Mouse (Mus musculus) urinary bladder, postnatal 25 days (tissue): Measurements from ENCODE around the gene Ankrd13a.

Source experiments
- DNase-seq: peaks from one replicate; pipeline ENCODE4 v3.0.0; 2022; ENCODE audit warnings: low spot score

Gene Ankrd13a

DNA sequence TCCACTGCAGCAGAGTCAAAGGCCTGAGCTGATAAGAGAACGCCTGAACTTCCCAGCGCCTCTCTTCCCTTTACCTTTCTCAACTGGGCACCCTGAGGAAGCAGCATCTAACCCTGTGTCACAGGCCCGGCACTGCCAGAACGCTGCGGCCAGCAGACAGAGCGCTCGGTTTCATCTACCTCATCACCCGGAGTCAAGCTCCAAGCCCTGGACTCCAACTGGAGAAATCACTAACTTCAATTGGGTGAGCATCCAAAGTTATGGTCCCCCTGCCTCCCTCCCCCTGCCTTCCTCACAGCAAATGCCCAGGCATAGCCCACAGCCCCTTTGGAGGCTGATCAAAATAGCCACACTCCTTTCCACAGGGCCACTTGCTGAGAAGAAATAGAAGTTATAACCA is 7.8 kb upstream of the Ankrd13a start:
- no peak for DNase-seq

DNA sequence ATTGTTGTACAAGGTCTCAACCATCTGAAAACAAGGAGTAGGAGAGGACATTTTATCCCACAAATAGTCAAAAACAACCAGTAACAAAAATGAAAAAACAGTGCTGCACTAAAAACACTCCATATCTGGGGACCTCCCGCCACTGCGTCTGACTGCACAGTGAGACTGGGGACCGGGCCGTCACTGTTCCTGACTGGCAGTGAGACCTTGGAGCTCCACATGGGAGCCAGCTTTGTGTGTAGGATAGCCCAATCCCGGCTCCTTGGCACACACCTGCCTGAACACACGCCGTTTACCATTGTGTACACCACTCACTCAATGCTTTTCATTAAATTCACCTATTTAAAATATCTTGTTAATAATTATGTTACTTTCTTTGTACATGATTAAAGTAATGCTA is 7.3 kb upstream of the Ankrd13a start:
- no peak for DNase-seq

DNA sequence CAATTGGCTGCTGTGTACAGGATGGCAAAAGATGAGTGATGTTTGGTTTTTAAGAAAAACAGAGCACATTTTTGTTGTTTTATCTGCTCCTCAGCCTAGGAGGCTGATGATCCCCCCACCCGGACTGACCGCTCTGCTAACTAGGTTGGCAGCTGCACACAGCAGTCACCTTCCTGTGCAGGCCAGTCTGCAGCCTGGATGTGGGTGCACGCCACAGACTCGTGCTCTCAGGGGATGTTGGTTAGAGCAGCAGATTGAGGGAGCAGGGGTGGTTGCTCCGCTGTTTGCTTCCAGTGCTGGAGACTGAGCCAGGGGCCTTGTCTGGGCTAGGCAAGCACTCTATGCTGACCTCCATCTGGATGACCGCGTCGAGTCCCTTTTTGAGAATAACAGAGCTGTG is 4.7 kb upstream of the Ankrd13a start:
- DNase-seq, result no peak

DNA sequence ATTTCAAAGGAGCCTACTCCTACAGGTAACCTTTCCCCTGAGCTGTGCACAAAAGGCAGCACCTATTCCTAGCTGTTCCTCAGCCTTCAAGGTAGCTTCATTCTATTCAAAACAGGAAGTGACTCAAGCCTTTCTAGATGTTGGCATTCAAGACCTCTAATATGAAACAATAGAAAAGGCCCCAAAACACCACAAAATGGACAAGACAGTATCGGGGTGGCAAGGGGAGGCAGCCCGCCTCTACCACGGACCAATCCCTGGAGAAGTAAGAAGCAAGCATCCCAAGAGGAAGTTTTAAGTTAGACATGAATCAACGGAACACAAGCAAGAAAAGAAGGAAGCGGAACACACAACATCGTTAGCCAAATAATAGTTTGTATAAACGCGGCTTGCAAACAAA is 2.7 kb upstream of the Ankrd13a start:
- DNase-seq, result no peak

DNA sequence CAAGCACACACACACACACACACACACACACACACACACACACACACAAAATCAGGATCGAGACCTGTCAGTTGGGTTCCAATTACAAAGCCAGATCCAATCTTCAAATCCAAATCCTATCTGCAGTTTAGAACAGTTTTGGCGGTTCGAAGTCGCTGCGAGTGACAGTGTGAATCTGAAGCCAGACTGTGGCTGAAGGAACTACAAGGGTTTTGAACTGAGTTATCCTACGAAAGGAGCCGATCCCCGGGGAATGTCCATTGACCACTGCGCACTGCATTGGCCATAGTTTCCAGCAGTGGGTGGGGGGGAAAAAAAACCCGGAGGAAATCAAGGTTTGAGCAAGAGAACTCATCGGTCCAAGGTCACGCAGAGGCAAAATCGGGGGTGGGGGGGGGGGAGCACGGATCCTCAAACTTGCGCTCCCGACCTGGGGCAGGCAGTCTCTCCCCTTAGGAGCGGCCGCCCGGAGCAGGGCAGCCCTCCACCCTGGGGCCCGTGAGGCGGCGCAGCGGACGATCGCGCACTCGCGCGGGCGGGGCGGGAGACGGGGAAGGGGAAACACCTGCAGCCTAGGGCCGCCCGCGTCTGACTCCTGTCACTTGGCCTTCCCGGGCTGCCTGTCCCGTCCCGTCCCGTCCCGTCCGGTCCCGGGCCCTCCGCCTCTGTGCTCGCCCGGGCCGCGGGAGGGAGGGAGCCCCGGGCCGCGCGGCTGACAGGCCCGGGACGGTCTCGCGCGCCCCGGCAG is 1.8 kb upstream of the Ankrd13a start:
- DNase-seq, result peak; percentile 53

DNA sequence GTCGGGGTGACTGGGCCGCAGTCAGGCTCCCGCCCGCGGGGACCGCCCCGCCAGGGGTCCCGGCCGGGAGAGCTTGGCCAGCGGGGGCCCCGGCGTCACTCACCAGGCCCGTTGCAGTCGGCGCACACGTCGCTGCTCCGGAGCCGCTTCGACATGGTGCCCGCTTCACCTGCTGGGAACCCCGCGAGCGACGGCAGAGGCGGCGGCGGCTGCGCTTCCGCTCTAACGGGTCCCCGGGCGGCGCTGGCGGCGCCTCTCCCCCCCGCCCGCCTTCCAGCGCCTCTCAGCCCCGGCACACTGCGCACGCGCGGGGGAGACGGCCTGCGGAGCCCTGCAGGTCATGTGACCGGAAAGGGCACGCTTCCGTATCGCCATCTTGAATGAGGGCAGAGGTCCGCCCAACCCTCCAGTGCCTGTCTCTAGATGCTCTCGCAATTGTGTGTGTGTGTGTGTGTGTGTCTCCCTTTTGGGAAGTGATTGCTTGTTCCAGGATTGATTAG is 1.2 kb upstream of the Ankrd13a start:
- DNase-seq, result peak; percentile 97

DNA sequence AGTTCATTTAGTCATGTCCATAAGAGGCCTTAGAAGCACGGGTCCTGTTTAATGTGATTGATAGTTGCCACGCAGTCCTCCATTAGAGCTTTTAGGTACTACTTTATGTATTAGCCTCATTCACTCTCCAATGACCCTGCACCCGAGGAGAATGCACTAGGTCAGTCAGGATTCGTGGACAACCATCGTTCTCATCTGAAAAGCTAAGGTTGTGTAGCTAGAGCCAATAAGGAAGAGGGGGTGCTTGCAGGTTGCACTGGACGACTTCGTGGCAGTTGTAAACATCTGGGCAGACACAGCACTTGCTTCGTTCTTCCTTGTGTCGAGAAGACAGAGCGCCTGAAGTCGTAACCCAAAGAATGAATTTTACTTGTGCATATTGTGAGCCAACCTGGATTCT is 697 bp upstream of the Ankrd13a start:
- peak; percentile 20 for DNase-seq

DNA sequence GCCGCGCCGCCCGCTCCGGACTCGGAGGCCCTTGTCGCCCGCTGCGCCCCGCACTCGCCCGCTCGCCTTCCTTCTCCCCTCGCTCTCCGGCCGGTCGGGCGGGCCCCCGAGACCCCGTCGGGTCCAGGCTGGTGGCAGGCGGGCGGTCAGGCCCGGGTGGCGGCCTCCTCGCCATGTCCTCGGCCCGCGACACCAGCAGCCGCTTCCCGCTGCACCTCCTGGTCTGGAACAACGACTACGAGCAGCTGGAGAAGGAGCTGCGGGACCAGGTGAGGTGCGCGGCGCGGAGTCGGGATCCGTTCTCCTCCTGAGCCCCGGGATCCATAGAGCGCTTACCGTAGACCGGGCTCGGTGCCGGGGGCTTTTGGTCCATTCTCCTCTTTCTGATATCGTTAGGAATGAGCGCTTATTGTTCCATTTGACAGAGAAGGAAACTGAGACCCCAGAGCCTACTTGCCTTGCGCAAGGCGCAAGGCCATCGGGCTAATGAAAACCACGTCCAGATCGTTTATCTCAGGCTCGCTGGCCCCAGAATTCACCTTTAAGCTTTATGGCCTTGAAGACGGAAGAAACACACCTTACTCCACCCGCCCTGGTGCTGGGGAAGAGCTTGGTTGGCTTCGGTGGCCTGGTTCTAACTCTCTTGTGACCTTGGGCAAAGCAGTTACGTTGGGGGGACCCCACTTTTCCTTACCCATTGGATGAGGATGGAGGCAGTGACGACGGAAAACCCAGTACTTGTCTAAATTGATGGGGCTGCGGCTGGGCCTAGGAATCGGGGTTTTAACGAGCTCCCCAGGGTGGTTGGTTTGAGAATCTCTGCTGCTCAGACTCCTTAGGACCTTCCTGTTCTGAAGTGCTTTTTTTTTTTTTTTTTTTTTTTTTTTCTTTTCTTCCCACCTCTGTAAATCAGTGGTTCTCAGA is 841 bp downstream of the Ankrd13a start, which contains the start of gene Git2:
Gene Git2 (minus strand): TSS at position 462 of the 924 bp plus-strand sequence.
- no peak for DNase-seq

DNA sequence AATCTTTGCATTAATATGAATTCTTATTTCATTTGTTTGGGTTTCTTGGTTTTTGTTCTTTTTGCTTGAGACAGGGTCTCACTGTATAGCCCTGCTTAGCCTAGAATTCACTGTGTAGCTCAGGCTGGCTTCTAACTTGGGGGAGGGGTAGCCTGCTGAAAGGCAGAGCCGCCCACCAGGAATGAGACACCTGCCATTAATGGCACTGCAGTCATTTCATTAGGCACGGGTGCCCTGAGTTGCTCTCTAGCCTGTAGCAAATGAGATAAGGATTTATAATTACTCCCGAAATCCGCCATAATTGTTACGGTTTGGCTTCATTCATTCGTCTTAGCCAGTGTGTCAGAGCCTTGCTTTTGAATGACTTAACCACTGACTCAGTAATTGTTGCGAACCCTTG is 1.7 kb downstream of the Ankrd13a start:
- no peak for DNase-seq

DNA sequence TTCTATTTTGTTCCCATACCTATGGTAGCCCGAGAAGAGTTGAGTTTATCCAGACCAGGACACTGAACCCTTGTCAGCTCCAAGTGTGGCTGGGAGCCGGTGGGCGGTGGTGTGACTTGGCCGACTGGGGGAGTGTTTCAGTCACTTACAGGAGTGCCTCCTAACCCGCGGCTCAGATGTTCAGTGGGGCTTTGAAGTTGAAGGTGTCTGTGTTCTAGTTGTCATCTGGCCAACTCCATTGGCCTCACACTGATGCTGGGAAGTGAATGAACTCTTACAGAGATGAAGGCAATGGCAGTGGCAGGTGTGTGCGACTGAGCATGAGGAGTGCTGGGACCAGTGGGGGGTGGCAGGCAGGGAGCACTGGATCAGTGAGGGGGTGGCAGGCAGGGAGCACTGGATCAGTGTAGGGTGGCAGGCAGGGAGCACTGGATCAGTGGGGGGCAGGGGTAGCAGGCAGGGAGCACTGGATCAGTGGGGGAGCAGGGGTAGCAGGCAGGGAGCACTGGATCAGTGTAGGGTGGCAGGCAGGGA is 5.5 kb downstream of the Ankrd13a start:
- no peak for DNase-seq

DNA sequence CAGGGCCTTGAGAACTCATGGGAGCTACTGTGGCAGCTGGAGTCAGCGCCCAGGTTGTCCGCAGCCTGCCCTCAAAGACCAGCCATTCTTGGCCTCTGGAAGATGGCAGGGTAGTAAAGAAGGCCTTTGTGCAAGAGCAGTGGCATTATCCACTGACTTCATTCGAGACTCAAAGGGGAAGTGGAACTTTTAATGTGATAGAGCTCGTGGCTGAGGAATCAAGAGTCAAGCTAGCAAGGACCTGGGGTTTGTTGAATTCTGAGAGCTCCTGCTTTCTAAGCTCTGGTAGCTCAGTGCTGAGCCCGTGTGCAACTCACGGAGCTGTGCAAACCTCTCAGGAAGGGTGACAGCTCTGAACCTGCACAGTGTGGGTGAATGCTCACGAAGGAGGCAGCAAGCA is 6.4 kb downstream of the Ankrd13a start:
- DNase-seq, result no peak

DNA sequence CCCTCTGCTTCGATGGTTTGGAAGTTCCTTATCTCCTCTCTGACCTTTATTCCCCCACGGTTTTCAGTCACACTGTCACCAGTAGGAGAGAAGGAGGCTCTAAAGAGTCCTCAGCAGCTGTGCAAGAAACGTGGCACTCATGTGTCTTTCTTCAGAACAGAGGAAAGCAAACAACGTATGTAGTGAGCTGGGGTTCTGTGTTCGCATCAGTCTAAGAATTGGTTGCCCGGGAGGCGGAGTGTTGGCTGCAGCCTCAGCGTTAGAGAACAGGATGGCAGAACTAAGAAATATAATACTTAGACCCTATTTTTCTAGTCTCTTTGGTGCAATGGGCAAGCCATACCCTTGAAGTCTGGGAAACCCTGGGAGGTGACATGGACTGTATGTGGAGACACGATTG is 8.5 kb downstream of the Ankrd13a start:
- no peak for DNase-seq

DNA sequence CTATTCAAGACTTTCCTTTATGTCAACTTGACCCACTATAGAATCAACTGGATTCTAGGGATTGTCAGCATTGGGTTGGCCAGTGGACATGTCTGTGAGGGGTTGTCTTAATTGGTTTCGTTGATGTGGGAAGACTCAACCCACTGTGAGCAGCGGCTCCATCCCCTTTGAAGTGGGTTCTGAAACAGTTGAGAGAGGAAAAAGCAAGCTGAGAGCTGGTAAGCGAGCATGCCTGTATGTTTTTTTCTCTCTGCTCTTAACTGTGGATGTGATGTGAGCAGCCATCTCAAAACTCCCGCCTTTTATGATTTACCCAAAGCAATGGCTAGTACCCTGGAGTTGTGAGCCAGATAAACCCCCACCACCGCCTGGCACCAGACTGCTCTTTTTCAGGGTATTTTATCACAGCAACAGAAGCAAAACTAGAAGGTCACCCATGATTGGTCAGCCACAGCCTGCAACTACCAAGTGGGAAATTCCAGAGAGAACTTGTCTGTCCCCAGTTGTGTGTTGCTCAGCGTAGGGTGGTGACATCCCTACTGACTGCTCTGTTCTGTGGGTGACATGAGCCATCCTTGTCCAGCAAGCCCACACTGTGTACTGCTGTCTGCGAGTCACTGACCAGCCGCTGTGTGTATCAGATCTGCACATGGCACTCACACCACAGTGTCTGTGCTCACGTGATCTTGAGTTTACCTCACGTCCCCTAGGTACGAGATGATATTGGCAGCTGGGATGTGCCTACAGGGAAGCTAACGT is 9.1 kb downstream of the Ankrd13a start:
- no peak for DNase-seq

DNA sequence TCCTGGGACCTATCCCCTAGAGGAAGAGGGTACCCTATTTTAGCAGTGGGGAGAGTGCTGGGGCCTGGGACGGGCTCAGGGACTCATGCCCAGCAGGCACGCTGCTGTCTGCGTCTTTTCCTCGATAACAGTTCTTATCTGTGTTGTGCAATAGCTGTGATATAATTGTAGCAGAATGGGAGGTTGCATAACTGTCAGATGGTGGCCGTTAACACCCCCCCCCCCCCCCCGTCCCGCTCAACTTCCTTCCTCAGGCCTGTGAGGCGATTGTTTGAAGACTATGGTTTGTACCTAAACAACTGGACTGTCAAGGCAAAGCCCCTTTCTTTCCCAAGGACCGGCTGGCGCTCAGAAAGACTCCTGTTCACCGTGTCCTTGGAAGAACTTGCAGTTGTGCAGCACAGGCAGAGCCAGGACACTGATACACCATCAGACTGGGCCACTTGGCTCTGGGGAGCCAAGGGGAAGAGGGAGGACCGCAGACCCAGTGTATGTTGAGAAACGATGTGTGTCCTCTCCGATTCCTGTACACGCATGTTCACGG is 10.2 kb downstream of the Ankrd13a start:
- no peak for DNase-seq

DNA sequence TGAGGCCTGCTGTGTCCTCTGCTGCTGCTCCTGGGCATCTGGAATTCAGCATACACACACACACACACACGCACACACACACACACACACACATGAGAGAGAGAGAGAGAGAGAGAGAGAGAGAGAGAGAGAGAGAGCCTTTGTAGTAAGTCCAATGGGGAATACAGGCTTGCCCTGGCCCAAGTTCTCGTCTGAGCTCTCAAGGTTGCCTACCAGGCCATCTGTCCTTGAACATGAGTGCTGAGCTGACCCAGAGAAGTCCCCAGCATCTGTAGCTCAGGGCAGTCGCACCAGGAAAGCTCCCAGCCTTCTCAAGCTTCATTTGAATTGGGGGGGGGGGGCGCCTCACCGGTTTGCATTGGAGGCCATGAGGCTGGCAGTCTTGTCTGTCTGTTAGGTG is 10.7 kb downstream of the Ankrd13a start:
- DNase-seq, result no peak

DNA sequence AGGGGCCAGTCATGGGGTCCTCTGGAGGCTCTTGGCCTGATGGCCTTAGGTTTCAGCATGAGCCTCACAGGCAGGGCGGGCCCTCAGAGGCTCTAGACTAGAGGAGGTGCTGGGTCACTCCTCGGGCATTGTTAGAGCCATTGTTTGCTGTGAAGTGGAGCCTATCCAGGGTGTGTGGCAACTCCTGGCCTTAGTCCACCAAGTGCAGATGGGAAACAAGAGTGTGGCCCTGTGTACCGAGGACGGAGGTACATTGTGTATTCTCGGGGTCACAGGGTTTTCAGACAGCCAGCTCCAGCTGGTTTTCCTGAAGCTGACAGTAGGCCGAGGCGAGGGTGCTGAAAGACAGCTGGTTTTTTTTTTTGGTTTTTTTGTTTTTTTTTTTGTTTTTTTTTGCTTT is 18.8 kb downstream of the Ankrd13a start:
- DNase-seq, result no peak

DNA sequence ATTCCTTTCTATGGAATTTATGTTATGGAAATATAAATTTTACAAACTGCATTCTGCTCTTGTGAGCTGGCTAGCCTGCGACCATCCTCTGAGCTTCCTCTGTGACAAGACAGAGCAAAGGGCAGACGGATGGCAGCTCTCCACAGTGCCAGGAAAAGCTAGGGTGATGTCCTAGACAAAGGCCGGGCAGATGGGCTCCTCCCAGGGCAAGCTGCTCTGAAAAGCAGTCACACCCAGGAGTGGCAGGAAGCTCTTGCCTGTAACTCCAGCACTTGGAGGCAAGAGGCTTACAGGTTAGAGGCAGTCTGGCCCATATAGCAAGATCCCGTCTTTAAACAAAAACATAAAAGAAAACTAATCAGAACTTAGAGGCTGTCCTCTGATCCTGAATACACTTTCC is 20.1 kb downstream of the Ankrd13a start:
- no peak for DNase-seq

DNA sequence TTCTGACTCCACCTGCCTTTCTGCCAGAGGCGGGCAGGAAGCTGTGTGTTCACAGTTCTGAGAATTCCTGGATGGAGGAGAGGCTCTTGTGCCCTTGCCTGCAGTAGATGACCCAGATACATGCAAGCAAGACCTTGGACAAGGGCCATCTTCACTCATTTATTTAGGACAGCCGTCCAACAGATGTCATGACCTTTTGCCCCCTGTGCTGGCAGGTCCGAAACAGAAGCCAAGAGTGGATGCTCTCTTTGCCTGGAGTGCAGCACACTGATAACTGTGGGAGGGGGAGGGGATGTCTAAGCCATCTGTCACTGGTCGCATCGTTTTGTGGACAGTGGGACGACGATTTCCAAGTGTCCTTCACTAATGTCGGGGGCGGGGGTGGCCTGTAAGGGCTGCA is 20.8 kb downstream of the Ankrd13a start:
- DNase-seq, result no peak

DNA sequence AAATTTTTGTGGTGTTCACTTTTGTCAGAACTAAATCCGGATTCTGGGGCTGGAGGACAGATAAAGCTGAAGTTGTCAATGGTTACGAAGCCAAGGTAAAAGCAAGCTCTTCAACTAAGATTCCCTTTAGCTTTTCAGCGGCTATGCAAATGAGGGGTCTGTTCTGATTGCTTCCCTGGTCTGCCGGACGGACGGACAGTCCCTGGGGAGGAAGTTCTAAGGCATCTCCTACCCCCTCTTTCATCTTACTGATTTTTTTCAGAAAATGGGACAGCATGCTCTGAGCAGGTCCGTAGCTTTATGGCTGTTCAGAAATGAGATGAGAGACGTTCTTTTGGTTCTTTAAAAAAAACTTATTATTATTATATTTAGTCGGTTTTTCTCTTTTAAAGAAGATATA is 21.2 kb downstream of the Ankrd13a start:
- DNase-seq, result no peak

DNA sequence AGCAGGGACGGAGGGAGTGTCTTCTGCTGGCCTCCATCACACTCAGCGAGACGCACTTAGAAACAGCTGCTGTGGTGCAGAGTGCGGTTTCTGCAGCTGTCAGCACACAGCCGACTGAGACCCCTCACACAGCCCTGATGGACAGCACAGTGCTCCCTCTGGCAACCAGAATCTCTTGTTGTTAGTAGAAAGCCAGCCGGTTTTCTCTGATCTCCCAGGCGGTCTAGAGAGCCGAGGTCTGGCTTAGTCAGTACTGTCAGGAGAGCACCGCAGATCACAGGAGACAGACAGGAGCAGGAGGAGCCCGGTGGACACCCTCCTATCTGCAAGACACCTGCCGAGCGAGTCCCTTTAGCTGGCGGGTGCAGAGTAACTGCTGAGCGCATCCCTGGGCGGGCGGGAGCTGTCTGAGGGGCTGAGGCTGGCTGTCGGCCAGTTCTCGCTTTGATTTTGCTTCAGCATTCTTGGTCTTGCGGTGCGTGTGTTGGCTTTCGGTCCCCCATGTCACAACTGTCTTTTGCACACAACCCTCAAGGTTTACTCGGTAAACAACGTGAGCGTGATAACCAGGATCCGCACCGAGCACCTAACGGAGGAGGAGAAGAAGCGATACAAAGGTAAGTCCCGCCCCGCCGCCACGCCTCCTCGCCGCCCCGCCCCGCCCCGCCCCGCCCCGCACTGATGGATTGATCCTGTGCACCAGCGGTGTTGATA is 22.0 kb downstream of the Ankrd13a start:
- DNase-seq, result no peak

DNA sequence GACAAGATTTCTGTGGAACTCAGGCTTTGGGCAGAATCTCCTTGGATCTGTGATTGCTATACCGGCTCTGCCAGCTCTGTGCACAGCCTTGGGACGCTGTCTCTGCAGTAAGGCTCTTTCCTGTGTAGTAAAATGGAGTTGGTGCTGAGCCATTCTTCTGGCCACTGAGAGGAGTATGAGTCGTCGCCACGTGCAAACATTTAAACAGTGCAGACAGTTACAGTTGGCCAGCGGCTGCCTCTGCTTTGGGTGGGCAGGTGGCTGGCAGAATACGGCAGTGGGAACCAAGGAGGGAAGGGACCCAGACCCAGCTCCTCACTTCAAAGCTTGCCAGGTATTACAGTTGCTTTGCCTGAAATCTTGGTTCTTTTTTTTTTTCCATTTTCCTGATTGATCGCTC is 22.8 kb downstream of the Ankrd13a start:
- no peak for DNase-seq
